Mouse (Mus musculus): ENCODE measurements around the gene Hist2h2be.
A peak's percentile ranks its signal among the peaks of the same experiment; 100 is the strongest.
"Not testable (repeated sequence)": the region's sequence is repeated elsewhere in the genome, so short reads cannot be mapped to it uniquely, and the experiment has no call there.

Hist2h2be gene

DNA sequence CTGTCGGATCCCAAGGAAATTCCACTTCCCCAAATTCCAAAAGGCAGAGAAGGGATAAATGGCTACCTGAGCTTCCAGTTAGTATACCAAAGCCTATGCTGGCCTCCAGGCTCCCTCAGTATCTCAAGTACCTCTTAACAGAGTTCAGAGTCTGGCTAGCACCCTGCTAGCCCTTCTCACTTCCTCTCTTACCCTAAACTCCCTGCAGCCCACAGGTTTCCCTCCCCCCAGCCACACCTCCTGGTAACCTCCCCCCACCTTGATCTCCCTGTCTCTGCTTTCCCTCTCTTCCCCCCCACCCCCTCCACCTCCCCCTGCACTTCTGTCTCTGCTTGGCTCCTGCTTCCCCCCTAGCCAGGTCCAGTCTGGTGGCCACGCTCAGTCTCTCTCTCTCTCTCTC lies 21.2 kb upstream of the Hist2h2be start:
- DNase-seq = no peak

DNA sequence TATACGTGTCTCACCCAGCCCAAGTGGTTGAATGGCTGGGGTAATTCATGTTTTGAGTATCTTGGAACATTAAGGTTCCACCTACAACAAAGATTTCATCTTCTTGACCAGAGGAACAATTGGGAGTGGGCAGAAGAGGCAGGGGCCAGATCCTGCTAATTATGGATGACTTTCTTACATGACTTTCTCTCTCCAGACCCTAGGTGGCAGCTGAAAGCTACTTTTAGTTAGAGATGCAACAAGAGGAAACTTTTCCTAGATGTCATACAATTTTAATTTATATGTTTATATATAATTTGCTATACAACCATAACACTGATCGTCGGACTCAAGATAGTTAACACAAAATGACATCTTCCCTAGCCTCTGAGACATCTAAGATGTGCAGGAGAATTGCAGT lies 13.1 kb upstream of the Hist2h2be start:
- DNase-seq = no peak

DNA sequence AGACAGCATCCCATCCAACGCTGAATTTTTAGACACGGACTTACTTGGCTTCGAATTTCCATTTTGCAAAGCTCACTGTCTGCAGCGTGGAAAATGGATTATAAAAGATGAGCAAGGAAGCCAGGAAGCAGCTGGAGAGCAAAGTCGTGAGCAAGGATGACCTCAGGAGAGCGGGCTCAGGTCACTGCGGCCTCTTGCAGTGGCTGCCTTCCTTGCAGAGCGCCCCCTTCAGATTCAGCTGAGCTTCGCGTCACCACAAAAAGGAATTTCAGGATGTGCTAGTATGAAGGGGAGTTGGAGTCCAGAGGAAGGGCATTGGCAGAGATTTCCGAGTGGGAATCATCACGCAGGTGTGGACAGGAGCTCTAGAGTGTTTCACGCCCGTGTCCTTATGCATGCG lies 11.7 kb upstream of the Hist2h2be start:
- no peak for DNase-seq

DNA sequence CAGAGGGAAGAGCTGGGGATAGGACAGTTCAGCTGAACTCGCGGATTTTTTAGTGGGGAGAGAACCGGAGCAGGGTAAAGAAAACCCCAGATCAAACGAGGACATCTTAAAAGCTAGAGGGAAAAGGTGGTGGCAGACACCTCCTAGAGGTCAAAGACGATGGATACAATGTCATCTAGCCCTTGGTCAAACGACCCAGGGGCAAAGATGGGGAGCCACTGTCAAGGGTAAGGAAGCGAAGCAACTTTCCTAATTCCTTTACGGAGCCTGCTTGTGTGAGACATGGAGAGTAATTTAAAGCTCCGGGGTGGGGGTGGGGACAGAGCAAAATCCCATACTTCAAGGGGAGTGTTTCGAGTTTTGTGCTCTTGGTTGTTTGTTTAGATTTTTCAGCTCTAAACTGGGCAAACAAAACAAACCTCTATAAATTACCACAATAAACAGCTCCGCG lies 1.7 kb upstream of the Hist2h2be start:
- DNase-seq = peak in 1 of 2 experiments; percentile 37

DNA sequence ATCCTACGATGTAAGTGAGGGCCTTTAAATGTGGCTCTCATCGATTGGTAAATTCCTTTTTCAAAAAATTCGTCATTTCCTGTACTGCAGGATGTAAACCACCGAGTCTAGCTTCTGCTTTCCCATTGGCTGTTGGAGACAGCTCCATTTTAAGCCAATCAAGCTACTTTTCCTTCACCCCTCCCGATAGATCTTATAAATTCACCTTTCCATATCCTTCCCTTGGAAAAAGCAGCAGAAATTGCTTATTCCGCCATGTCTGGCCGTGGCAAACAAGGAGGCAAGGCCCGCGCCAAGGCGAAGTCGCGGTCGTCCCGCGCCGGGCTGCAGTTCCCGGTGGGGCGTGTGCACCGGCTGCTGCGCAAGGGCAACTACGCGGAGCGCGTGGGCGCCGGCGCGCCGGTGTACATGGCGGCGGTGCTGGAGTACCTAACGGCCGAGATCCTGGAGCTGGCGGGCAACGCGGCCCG lies 1.2 kb upstream of the Hist2h2be start, which contains the start of the genes Bola1 and Hist2h2ab:
Gene Bola1, minus strand, starts transcription at position 49 of the 470 bp plus-strand sequence.
Gene Hist2h2ab, plus strand, starts transcription at position 205 of the 470 bp plus-strand sequence.
- peak; percentile 71 to 90 for DNase-seq

DNA sequence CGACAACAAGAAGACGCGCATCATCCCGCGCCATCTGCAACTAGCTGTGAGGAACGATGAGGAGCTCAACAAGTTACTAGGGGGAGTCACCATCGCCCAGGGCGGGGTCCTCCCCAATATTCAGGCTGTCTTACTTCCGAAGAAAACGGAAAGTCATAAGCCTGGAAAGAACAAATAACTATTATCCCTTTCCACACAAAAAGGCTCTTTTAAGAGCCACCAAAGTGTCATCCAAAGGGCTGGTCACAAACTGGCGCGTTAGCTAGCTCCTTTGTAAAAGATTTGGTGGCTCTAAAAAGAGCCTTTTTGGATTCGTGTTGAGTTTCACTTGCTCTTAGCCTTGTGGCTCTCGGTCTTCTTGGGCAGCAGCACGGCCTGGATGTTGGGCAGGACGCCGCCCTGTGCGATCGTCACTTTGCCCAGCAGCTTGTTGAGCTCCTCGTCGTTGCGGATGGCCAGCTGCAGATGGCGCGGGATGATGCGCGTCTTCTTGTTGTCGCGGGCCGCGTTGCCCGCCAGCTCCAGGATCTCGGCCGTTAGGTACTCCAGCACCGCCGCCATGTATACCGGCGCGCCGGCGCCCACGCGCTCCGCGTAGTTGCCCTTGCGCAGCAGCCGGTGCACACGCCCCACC lies 671 bp upstream of the Hist2h2be start:
- not testable (repeated sequence) for DNase-seq

DNA sequence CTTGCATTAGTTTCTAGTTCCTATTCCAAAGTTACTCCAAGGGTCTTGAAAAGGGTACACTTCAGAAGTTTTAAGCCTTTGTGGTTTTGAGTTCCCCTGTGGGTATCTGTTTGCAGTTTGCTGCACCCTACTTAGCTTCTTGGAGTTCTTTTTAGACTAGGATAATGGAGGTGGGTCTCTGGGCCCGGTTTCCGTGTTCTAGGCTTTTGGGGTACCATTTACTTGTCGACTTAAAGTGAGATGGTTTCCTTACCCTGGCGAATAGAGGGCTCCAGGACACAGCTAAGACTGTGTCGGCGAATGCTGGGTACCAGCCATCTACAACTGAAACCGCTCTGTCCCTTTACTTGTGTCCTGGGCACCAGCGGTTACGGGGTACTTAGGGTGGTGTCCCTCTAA lies 720 bp downstream of the Hist2h2be start:
- DNase-seq = no peak

DNA sequence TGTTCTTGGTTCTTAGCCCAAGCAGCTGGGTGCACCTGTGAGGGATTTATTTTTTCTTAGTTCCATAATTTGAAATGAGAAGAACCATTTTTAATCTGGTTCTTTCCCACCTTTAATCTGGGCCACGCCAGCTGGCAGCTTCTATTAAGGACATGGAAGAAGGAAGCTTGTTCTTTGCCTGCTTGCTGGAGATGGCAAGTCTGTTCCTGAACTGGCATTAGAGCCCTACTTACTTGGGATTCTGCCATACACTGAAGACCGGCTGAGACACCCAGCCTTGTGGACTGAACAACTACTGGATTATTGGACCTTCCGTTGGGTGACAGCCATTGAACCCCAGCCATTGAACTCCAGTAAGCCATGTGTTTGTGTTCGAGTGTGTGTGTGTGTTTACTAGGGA lies 1.9 kb downstream of the Hist2h2be start:
- no peak for DNase-seq

DNA sequence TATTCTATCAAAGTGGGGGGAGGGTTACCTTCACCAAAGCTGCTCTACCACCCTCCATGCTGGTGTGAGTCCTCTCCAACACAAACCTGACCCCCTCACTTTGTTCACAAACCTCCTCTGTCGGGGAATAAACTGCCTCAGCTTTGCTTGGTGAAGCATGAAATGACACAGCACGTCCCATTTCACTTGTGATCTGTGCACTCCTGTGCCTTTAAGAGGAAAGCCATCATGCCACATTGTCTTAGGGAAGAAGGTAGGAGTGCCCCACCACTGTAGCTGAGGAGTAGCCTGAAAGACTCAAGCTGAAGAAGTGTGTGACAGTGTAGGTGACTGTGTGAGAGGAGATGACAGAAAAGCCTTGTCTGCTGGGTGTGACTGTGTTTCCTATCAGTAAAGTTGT lies 4.5 kb downstream of the Hist2h2be start:
- DNase-seq = no peak

DNA sequence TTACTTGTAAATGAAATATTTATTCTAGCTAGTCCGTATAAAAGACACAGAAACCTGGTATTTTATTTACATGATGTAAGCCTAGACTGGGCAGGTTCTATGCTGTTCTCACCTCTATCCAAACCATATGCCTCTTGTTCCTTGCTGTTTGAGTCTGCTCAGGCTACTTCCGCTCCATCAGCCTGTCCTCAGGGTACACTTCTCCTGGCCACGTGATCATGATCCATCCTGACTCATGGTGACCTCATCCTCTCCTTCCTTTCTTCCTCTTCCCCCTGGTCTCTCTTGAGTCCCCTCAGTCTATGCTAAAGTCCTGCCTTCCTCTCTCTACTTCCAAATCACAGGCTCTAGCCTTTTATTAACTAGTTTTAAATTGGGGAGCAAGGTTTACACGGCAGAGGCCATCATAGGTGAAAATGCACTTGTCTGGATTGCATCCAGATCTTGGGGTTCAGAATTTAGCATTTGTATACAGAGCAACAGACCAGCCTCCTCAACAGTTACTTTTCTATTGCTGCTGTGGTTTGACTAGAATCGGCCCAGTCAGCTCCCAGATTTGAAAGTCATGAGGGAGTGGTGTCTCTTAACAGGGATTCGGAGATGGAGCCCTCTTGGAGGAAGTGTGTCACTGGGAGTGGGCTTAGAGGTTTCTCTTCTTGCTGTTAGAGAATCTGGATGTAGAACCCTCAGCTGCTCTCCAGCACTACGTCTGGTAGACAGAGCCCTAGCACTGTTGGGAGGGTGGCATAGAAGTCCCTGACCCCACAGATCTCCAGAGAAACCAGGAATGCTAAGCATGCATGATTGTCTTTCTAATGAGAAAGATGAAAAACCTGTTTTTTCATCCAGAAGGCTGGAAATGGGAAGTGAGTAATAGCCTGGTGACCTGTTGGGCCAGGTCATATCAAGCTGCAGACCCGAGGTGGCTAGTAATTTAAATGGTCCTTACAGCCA lies 6.1 kb downstream of the Hist2h2be start:
- no peak for DNase-seq

DNA sequence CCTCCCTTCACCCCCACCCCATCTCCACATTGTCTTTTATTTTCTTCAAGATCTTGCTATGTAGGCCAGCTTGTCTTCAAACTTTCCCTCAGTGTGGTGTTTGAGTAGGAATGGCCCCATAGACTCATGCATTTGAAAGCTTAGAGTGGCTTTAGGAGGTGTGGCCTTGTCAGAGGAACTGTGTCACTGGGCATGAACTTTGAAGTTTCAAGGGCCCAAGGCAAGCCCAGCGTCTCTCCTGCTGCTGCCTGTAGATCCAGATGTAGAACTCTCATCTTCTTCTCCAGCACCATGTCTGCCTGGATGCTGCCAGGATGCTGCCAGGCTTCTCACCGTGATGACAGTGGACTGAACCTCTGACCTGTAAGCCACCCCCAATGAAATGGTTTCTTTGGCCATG lies 7.9 kb downstream of the Hist2h2be start:
- DNase-seq = no peak

DNA sequence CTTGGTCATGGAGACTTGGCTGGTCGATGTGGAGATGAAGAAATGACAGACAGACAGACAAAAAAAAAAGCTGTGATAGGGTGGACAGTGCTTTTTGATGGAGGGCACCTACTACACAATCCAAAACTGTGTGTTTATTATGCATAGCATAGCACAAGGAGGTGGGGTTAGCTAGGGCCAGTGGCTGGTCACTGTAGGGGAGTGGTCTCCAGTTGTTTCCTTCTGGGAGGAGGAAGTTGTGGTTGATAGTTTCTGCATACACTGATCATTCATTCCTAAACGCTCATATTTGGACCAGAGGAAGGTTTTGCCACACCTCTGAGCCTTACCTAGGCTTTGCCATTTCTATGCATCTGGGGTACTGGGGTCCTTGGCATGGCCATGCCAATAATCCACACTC lies 9.5 kb downstream of the Hist2h2be start:
- DNase-seq = no peak

DNA sequence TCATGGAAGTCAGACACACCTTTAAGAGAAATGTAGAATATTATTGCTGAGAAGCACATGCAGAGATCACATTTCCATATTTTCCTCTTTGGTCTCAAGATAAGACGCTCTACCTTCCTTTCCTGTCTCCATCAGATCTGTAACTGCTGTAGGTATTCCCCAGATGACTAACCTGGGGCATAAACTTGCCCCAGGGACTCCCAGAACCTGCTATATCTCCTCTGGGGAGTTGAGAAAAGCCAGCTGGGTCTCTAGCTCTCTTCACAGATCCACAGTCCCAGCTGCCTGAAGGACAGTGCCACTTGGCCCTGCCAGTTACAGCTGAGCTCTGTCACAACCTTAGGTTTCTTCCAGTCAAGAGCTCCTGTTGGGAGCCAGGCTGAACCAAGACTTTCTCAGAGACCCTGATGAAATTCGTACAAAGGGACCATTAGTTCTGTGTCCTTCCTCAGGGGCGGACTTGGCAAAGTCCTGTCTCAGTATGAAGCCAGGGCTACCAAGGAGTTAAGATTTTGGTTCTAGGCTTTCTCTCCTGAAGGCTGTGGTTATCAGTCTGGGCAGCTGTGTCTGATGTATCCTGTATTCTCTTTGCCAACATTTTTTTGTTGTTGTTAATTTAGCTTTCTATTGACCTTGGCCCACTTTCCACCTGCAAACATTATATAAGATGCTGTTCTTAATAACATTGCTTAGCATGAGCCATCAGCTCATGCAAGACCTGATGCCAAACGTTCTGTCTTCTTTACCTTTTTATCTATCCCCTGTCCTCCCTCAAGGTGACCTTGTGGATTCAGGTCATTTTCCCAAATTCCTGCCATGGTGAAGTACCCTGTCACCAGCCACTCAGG lies 10.2 kb downstream of the Hist2h2be start:
- no peak for DNase-seq

DNA sequence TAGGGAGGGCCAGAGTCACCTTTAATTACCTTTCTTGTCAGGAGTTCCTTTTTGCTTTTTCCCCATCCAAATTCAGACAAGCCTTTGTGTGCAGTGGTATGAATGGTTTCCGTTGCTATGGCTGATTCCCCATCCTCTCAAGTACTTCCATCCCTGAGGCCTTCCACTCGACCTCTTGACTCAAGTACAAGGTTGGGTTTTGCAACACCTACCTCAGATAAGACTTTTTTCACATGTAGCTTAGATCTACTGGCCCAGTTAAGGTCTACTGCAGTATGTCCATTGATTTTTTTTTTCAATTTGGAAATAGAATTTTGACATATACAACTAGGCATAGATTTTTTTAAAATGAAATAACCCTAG lies 10.8 kb downstream of the Hist2h2be start:
- DNase-seq = no peak

DNA sequence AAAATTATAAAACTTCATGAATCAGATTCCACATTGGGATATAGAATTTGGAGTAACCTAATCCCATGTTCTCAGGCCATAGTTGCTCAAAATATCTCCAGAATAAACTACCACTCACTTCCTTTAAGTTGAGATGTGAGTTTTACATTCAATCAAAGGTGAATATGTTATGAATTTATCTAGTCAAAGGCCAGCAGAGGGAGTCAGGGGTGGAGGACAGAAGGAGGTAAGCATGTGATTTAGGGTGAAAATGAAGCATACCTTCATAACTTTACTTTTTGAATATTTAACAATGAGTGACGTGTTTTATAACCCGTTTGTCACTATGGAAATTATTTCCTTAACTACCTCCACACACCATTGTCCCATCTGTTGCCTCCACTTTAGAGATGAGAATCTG lies 14.0 kb downstream of the Hist2h2be start:
- DNase-seq = no peak

DNA sequence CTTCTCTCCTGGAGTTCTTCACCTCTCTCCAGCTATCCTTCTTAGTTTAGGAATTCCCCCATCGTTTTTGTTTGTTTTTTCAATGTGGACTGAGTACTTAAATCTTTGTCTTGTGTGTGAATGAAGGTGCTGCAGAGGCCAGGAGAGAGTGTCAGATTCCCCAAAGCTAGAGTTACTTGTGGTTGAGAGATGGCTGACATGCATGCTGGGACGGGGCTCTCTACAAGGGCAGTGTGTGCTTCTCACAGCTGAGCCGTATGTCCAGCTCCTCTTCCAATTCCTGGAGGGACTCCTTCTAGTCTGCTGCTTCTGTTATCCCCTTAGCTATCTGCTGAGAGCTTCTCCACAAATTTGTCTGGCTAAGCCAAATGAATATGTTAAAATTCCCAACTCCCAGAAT lies 14.9 kb downstream of the Hist2h2be start:
- DNase-seq = no peak

DNA sequence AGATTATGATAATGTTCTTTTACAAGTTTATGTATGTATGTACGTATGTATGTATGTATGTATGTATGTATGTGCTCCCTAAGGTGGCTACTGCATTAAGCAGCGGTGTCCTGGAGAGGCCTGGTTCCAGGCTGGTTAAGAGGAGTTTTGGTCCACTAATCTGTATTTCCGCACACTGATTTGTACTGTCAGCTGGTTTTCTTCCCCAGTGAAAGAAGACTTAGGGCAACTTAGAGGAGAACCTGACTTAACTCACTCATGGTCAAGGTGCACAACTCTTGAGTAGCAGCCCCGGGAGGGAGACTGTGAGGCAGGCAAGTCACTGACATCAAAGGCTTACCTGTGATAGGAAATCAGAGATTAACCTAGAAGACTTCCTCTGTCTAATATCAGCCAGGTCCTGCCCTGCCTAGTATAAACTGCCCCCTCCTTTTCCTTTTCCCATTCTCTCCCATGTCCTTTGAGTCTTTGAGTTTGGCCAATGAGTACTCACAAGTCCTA lies 16.0 kb downstream of the Hist2h2be start:
- no peak for DNase-seq

DNA sequence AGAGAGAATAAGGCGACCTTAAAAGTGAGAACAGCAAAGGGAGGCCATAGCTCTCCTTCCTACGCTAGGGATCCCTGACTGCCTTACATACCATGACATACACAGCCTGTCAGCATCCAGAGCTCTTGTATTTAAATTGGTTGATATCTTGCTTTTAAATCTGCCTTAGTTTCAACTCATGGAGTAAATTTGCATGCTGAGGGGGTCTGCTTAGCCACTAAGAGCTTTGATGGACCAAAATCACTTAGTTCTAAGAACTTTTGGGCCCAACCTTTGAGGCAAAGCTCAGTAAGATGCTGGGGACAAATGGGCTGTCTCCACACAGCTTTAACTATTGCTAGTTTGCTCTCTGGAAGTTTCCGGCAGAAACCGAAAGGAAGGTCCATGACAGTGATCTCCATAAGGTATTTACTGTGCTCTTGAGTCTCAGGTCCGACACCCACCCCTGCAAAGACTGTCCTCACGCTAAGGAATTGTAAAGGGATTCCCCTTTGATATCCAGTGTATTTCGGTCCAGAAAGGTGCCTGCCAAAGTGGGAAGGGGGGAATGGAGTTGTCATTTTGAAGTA lies 16.5 kb downstream of the Hist2h2be start:
- DNase-seq = no peak

DNA sequence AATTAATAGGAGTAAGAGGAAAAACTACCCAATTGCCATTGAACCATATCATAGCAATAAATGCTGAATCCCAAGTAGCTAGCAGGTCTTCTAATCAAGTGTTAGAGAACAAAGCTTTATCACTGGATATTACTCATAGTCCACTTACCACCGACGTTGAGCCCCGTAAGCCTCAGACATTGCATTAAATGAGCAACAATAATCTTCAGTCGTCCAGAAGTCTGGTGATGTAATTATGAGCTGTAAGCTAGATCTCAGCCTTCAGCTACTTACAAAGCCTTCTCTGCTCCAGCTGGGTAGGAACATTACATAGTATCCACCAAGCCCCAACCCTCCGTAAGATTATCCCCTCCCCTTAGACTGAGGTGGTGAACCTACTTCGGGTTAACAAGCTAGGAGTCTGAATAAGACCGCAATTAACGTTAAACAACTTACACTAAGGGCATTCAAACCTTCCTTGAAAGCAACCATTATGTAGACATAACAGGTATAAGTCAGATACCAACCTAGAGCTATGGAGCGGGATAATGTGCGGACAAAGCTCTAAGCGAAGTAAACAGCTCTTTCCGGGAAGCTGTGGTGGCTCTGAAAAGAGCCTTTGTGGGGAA lies 17.1 kb downstream of the Hist2h2be start:
- DNase-seq = no peak

DNA sequence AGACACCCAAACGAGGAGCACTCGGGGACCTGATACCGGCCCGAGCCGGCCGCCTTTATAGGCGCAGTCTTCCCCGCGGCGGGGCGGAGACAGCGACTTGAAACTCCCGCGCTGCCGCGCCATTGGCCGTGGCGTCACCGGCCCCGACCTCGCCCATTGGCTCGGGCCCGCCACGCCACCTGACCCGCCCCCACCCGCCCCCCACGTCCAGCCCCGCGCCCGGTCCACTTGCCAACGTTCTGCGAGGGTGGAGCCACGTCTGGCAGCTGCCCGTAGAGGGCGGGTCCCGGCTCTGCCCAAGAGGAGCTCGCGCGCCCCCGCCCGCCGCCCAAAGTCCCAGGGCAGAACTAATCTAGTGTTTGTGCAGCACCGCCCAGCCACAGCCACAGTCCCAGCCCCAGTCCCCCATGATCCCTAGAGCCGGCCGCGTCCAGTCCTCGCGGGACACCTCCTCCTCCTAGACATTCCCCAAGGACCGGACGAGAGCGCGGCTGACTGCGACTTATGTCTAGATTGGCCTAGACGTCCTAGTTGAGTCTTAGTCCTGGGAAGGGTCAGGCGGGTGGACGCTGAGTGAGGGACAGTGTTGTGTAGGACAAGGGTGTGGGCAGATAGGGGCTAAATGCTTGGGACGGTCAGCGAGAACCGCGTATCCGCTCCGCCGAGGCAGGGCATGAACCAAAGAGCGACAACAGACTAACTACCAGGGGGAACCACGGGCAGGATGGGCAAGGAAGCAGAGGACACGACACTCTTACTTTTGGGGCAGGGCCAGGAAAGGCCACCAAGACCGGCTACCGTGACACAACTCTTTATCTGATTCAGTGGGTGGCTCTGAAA lies 18.3 kb downstream of the Hist2h2be start, which contains the start of gene Hist2h3c2:
Gene Hist2h3c2, minus strand, starts transcription at position 174 of the 840 bp plus-strand sequence.
- peak in 1 of 2 experiments; percentile 40 for DNase-seq
